ENCODE assay signal across 11 mouse cellular contexts in the genomic region with DNA sequence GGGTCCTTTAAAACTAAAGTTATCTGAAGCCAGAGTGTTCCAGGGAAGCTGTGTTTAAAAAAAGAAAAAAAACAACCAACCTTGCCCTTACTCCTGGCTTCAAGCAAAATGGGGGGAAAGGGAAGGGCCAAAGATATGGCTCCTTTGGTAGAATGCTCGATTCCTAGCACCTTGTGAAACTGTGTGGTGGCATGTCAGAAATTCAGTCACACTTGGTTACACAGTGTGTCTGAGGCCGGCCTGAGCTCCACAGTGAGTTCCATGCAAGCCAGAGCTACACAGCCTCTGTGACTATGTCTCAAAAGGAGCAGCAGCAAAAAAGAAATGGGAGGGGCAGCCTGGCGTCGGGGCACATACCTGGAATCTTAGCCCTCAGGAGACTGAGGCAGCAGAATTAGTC. TPM values are rescaled to one million over a fixed set of nuclear protein-coding genes. Genes with fewer than 3 reads are reported as not detected.
A peak's percentile ranks its signal among the peaks of the same experiment; 100 is the strongest.
DNase-seq lines count a peak whose midpoint lies in the region; ATAC-seq lines count a peak whose summit lies in the region.
"Had no signal": no experiment of that assay in that cellular context is flagged by ENCODE, and none has a peak within 500 bp of the region (broad histone marks: within the 10 kb centered on the region; RNA-seq: fewer than 3 reads in every experiment).

No protein-coding gene starts in this region.

- H3K27ac ChIP-seq in forebrain, embryonic 10.5 days, result peak overlapping the region; percentile 67; the same call in 1 of the 2 replicates
- no peak overlapping the region for H3K27ac ChIP-seq in forebrain, embryonic 16.5 days (ENCODE audit: low read length)
- H3K27ac ChIP-seq in kidney, embryonic 14.5 days (ENCODE audit: low read depth, low read length), result peak overlapping the region; percentile 51; the same call in 1 of the 2 replicates
- H3K27ac ChIP-seq in limb, embryonic 11.5 days (replicated peaks; ENCODE audit: low read depth, low read length), result peak overlapping the region; percentile 56; the same call in 1 of the 2 replicates

- no peaks in the 10 kb centered on the region for H3K9me3 ChIP-seq in forebrain, embryonic 10.5 days
- no peaks in the 10 kb centered on the region for H3K9me3 ChIP-seq in forebrain, embryonic 16.5 days (ENCODE audit: control insufficient read depth, low read length)
- no peaks in the 10 kb centered on the region for H3K9me3 ChIP-seq in kidney, embryonic 14.5 days (ENCODE audit: control insufficient read depth, low read length)
- no peaks in the 10 kb centered on the region for H3K9me3 ChIP-seq in limb, embryonic 11.5 days (ENCODE audit: control insufficient read depth, low read length)

- ATAC-seq in forebrain, embryonic 16.5 days, result no peak
- peak; percentile 29; the same call in 1 of the 2 replicates for ATAC-seq in kidney, embryonic 14.5 days (ENCODE audit: low FRiP score, low TSS enrichment)
- ATAC-seq in limb, embryonic 11.5 days (ENCODE audit: insufficient number of reproducible peaks, low FRiP score, low TSS enrichment, low read depth), result no peak

- no peak overlapping the region for H3K4me3 ChIP-seq in forebrain, embryonic 10.5 days
- H3K4me3 ChIP-seq in forebrain, embryonic 16.5 days (replicated peaks; ENCODE audit: low read length), result no peak overlapping the region
- H3K4me3 ChIP-seq in kidney, embryonic 14.5 days (ENCODE audit: low read length), result no peak overlapping the region
- H3K4me3 ChIP-seq in limb, embryonic 11.5 days (ENCODE audit: low read depth, low read length), result no peak overlapping the region

- DNase-seq in forebrain, embryonic 10.5 days (ENCODE audit: extremely low spot score, low spot score), result no peak
- DNase-seq in kidney, postnatal 36 days, result no peak
- peak; percentile 80 for DNase-seq in A20 (ENCODE audit: low read depth, low spot score)
- DNase-seq in limb, embryonic 11.5 days (ENCODE audit: low spot score), result no peak
- DNase-seq in Muller cell, postnatal 12 days (ENCODE audit: inconsistent ontology term), result no peak
- no peak for DNase-seq in B cell, adult 2 months
- DNase-seq: layer of hippocampus, adult 9-11 months; left cerebral cortex, postnatal 4 days; right cerebral cortex, postnatal 4 days had no signal

- no peak overlapping the region for H3K9ac ChIP-seq in forebrain, embryonic 16.5 days (replicated peaks; ENCODE audit: low read depth, low read length)
- no peak overlapping the region; the same call in 1 of the 2 replicates for H3K9ac ChIP-seq in kidney, embryonic 14.5 days (ENCODE audit: low read depth, low read length)
- H3K9ac ChIP-seq in limb, embryonic 11.5 days (ENCODE audit: low read length), result no peak overlapping the region

- H3K4me1 ChIP-seq in forebrain, embryonic 10.5 days, result peaks cover 49% of the 10 kb centered on the region
- peaks cover 10% of the 10 kb centered on the region; the same call in 1 of the 2 replicates for H3K4me1 ChIP-seq in forebrain, embryonic 16.5 days (replicated peaks; ENCODE audit: control insufficient read depth, insufficient read depth, low read length)
- H3K4me1 ChIP-seq in kidney, embryonic 14.5 days (ENCODE audit: control insufficient read depth, insufficient read depth, low read length), result peaks cover 43% of the 10 kb centered on the region
- H3K4me1 ChIP-seq in limb, embryonic 11.5 days (ENCODE audit: control insufficient read depth, insufficient read depth, low read length), result peaks cover 39% of the 10 kb centered on the region

- H3K27me3 ChIP-seq in forebrain, embryonic 10.5 days (ENCODE audit: poor library complexity, severe bottlenecking), result peaks cover 32% of the 10 kb centered on the region
- H3K27me3 ChIP-seq in forebrain, embryonic 16.5 days (replicated peaks; ENCODE audit: control insufficient read depth, insufficient read depth, low read length), result peaks cover 18% of the 10 kb centered on the region
- peaks cover 7% of the 10 kb centered on the region; the same call in 1 of the 2 replicates for H3K27me3 ChIP-seq in kidney, embryonic 14.5 days (ENCODE audit: control insufficient read depth, insufficient read depth, low read length)
- peaks cover 9% of the 10 kb centered on the region for H3K27me3 ChIP-seq in limb, embryonic 11.5 days (ENCODE audit: control insufficient read depth, insufficient read depth, low read length)

- no peak overlapping the region for H3K4me2 ChIP-seq in forebrain, embryonic 16.5 days (ENCODE audit: low read length)
- no peak overlapping the region for H3K4me2 ChIP-seq in kidney, embryonic 14.5 days (replicated peaks; ENCODE audit: low read depth, low read length)
- H3K4me2 ChIP-seq in limb, embryonic 11.5 days (ENCODE audit: low read depth, severe bottlenecking), result no peak overlapping the region

- H3K36me3 ChIP-seq in forebrain, embryonic 10.5 days (replicated peaks), result peaks cover 31% of the 10 kb centered on the region
- H3K36me3 ChIP-seq in forebrain, embryonic 16.5 days (ENCODE audit: control insufficient read depth, insufficient read depth), result peaks cover 5% of the 10 kb centered on the region; the same call in 1 of the 2 replicates
- peaks cover 17% of the 10 kb centered on the region; the same call in 1 of the 2 replicates for H3K36me3 ChIP-seq in kidney, embryonic 14.5 days (ENCODE audit: control insufficient read depth, insufficient read depth, low read length)
- H3K36me3 ChIP-seq in limb, embryonic 11.5 days (ENCODE audit: control insufficient read depth, insufficient read depth, low read length), result 0 out of 2 replicates have a peak, but pooled peaks cover 2% of the 10 kb centered on the region

- WGBS in forebrain, embryonic 10.5 days, result 51% methylated on average over 4 of the region's 4 CpGs
- 33% methylated on average over 4 of the region's 4 CpGs for WGBS in forebrain, embryonic 16.5 days
- 25% methylated on average over 4 of the region's 4 CpGs for WGBS in kidney, embryonic 14.5 days
- 48% methylated on average over 4 of the region's 4 CpGs for WGBS in limb, embryonic 11.5 days

RNA-seq across cellular contexts. Expression of a gene that starts 3.7 kb away (rescaled TPM):
- 0.31 and 0.42 TPM in 2 replicates for polyA plus RNA-seq in forebrain, embryonic 10.5 days (2016; fragmentation: Nextera tagmentation; extraction: Ambion mirVana)
- 0.09 TPM in 1 of 2 replicates, not detected in the other for polyA plus RNA-seq in forebrain, embryonic 16.5 days (2015; fragmentation: Nextera tagmentation; extraction: Ambion mirVana)
- 0.43 and 0.84 TPM in 2 replicates for polyA plus RNA-seq in kidney, embryonic 14.5 days (2014; fragmentation: Nextera tagmentation; extraction: Ambion mirVana)
- 0.31 and 0.47 TPM in 2 replicates for polyA plus RNA-seq in limb, embryonic 11.5 days (2014; fragmentation: Nextera tagmentation; extraction: Ambion mirVana)

RNA-seq across cellular contexts. Expression of a gene that starts 8.1 kb away (rescaled TPM):
- 7.3 and 9.8 TPM in 2 replicates for polyA plus RNA-seq in forebrain, embryonic 10.5 days (2016; fragmentation: Nextera tagmentation; extraction: Ambion mirVana)
- polyA plus RNA-seq in forebrain, embryonic 16.5 days (2015; fragmentation: Nextera tagmentation; extraction: Ambion mirVana), result 5.2 and 10.4 TPM in 2 replicates
- polyA plus RNA-seq in kidney, embryonic 14.5 days (2014; fragmentation: Nextera tagmentation; extraction: Ambion mirVana), result 9.3 and 10.1 TPM in 2 replicates
- 8.2 and 9.2 TPM in 2 replicates for polyA plus RNA-seq in limb, embryonic 11.5 days (2014; fragmentation: Nextera tagmentation; extraction: Ambion mirVana)

RNA-seq across cellular contexts. Expression of a gene that starts 20.3 kb away (rescaled TPM):
- polyA plus RNA-seq in forebrain, embryonic 10.5 days (2016; fragmentation: Nextera tagmentation; extraction: Ambion mirVana), result 11.7 and 14.0 TPM in 2 replicates
- polyA plus RNA-seq in forebrain, embryonic 16.5 days (2015; fragmentation: Nextera tagmentation; extraction: Ambion mirVana), result 5.1 and 8.7 TPM in 2 replicates
- polyA plus RNA-seq in kidney, embryonic 14.5 days (2014; fragmentation: Nextera tagmentation; extraction: Ambion mirVana), result 5.7 and 12.5 TPM in 2 replicates
- 6.5 and 11.5 TPM in 2 replicates for polyA plus RNA-seq in limb, embryonic 11.5 days (2014; fragmentation: Nextera tagmentation; extraction: Ambion mirVana)

RNA-seq across cellular contexts. Expression of a gene that starts 20.3 kb away (rescaled TPM):
- polyA plus RNA-seq in forebrain, embryonic 10.5 days (2016; fragmentation: Nextera tagmentation; extraction: Ambion mirVana), result 29.0 and 33.4 TPM in 2 replicates
- 19.1 and 19.3 TPM in 2 replicates for polyA plus RNA-seq in forebrain, embryonic 16.5 days (2015; fragmentation: Nextera tagmentation; extraction: Ambion mirVana)
- polyA plus RNA-seq in kidney, embryonic 14.5 days (2014; fragmentation: Nextera tagmentation; extraction: Ambion mirVana), result 37.6 and 43.2 TPM in 2 replicates
- 31.1 and 35.3 TPM in 2 replicates for polyA plus RNA-seq in limb, embryonic 11.5 days (2014; fragmentation: Nextera tagmentation; extraction: Ambion mirVana)

RNA-seq across cellular contexts. Expression of a gene that starts 20.4 kb away (rescaled TPM):
- 0.09 and 0.26 TPM in 2 replicates for polyA plus RNA-seq in forebrain, embryonic 10.5 days (2016; fragmentation: Nextera tagmentation; extraction: Ambion mirVana)
- 0.23 and 0.25 TPM in 2 replicates for polyA plus RNA-seq in forebrain, embryonic 16.5 days (2015; fragmentation: Nextera tagmentation; extraction: Ambion mirVana)
- not detected in 2 replicates for polyA plus RNA-seq in kidney, embryonic 14.5 days (2014; fragmentation: Nextera tagmentation; extraction: Ambion mirVana)
- polyA plus RNA-seq in limb, embryonic 11.5 days (2014; fragmentation: Nextera tagmentation; extraction: Ambion mirVana), result 0.11 and 0.24 TPM in 2 replicates
